Mouse (Mus musculus) kidney, adult 2 months (tissue): ENCODE measurements around the gene Lars2. TPM values are rescaled to one million over a fixed set of nuclear protein-coding genes. Genes with fewer than 3 reads are reported as not detected.

ENCODE experiments used
- DNase-seq: peaks from one replicate; pipeline ENCODE4 v3.0.0; 2021
- H3K27ac ChIP-seq: fragments of 200-500 bp; 2 replicates; pipeline ENCODE4 v1.5.1; 2012; ENCODE audit warnings: low read depth, low read length, control low read depth, inconsistent platforms; ENCODE audit not compliant: insufficient read depth
- H3K27me3 ChIP-seq: fragments of 200-500 bp; replicated peaks from 2 replicates; pipeline ENCODE4 v1.6.1; 2012; ENCODE audit warnings: mild to moderate bottlenecking, moderate library complexity, low read length, inconsistent platforms; ENCODE audit not compliant: control insufficient read depth, insufficient read depth
- H3K36me3 ChIP-seq: fragments of 200-500 bp; 2 replicates; pipeline ENCODE4 v1.6.1; 2012; ENCODE audit warnings: mild to moderate bottlenecking, moderate library complexity, low read length, inconsistent platforms; ENCODE audit not compliant: control insufficient read depth, insufficient read depth
- H3K4me1 ChIP-seq: fragments of 200-500 bp; 2 replicates; pipeline ENCODE4 v1.6.1; 2011; ENCODE audit warnings: low read length; ENCODE audit not compliant: control insufficient read depth, insufficient read depth
- H3K4me3 ChIP-seq: fragments of 200-500 bp; 2 replicates; pipeline ENCODE4 v1.5.1; 2011; ENCODE audit warnings: mild to moderate bottlenecking, low read depth, low read length, control low read depth; ENCODE audit not compliant: insufficient read depth
- CTCF ChIP-seq: fragments of 200-500 bp; conservative IDR thresholded peaks from 2 replicates; pipeline ENCODE4 v1.5.1; 2011; ENCODE audit warnings: low read depth, mild to moderate bottlenecking, control low read depth, low read length, moderate library complexity, mixed read lengths; ENCODE audit not compliant: insufficient read depth, insufficient read length
- POLR2A ChIP-seq: fragments of 200-500 bp; IDR thresholded peaks from one replicate; pipeline ENCODE4 v1.6.1; 2011; ENCODE audit warnings: low read depth, low read length, control low read depth
- WGBS: fragments of 180-500 bp; shearing (Covaris S2); methylation state at CpG from one replicate; pipeline ENCODE4 v1.1.7; 2018; 5-methylcytosine and 5-hydroxymethylcytosine counted together
- polyA plus RNA-seq: library from polyadenylated mRNA; depleted of rRNA; stranded (reverse); fragments of >200 nt; gene quantifications from 2 replicates; pipeline ENCODE4 v1.2.3, GENCODE M21; 2012

The Lars2 gene
- polyA plus RNA-seq, 1 experiment, result 1,036 TPM

DNA sequence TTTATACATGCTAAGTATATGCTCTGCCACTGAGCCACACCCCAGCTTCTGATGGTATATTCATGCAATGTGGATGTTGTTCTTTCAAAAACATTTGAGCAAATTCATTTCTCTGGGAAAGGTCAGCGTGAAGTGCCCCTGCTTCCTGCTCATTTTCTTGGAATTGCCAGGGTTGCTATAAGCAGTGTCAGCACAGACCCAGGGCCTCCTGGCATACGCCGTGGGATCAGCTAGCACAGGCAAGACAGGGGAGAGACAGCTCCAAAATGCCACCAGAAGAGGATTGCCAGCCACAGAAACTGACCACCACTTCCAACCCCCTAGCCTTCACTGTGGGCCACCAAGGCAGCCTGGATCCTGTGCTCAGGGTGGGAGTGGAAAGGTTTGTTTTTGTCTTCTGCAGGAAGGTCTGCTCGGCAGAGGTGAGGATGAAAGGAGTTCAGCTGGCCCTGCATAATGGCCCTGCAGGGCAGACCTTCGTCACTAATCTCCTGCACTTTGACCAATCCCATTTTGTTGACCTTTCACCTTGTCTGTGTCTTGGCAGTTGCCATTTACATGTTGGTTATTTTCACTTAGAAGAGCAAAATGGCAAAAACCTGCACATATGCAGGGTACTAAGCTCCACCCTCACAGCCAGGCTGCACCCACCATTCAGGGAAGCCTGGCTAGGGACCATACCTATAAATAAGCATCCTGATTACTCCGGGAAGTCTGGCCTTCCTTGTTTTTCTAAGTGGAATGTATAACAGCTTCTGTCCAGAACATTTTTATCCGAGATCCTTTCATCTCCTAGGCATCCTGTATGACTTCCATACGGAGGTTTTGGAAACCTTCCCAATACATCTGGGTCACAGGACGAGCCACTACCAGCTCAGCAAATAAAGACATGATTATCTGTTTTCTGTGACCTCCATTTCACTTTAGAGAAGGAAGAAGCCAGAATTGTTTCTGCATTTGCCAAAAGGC, 90.2 kb downstream of the Lars2 start:
- 46% methylated on average over 9 of the region's 9 CpGs for WGBS
- no peak overlapping the region for H3K27ac ChIP-seq
- H3K27me3 ChIP-seq, result no peaks in the 10 kb centered on the region
- peaks cover 5% of the 10 kb centered on the region; the same call in 1 of the 2 replicates for H3K4me1 ChIP-seq
- peak; percentile 60 for DNase-seq
- no peak overlapping the region for H3K4me3 ChIP-seq
- TF ChIP-seq POLR2A (no peak), CTCF (no peak)
- H3K36me3 ChIP-seq, result no peaks in the 10 kb centered on the region

DNA sequence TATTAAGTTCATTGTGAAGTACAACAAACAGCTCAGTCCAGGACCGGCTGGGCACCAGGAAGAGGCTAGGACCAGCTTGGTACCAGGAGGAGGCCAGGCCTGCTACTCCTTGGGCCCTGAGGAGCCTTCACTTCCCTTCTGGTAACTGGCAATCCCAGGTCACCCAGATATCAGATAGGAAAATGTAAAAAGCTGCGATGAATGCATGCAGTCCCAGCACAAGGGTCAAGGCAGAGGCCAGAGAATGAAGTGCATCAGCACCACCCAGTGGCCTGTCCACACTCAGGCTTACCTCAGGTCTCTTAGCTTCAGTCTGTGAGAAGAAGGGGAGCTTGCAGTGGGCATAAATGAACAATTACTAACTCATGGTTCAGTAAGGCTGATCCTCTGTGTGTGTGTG, 90.9 kb downstream of the Lars2 start:
- no peaks in the 10 kb centered on the region for H3K27me3 ChIP-seq
- H3K27ac ChIP-seq, result no peak overlapping the region
- TF ChIP-seq CTCF (peak; percentile 72), POLR2A (no peak)
- peak; percentile 43 for DNase-seq
- no peak overlapping the region for H3K4me3 ChIP-seq
- H3K4me1 ChIP-seq, result peaks cover 5% of the 10 kb centered on the region; the same call in 1 of the 2 replicates
- whole genome bisulfite sequencing, result 34% methylated on average over 2 of the region's 2 CpGs
- no peaks in the 10 kb centered on the region for H3K36me3 ChIP-seq

DNA sequence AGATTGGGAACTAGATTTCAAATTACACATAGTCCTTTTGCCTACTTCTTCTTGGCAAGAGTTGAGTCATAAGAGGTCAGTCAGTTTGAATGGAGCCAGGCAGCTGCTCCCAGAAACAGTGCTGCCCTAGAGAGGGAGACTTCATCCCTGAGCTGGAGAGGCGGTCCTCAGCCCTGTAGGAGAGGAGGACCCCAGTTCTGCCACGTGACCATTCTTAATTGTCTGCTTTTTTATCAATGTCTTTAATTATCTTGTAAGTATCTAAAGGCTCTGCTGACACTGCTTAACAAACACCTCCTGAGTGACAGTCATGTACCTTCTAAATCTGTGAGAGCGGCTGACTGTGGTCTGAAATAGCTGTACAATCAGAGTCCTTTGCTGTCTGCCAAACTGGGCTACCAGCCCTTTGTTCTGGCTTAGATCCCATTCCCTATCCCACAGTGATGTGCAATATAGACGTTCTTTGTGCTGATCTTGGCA, 100.5 kb downstream of the Lars2 start:
- H3K36me3 ChIP-seq, result no peaks in the 10 kb centered on the region
- WGBS, result 78% methylated on average over 4 of the region's 4 CpGs
- H3K27me3 ChIP-seq, result no peaks in the 10 kb centered on the region
- no peaks in the 10 kb centered on the region for H3K4me1 ChIP-seq
- no peak for DNase-seq
- no peak for TF ChIP-seq POLR2A
- TF ChIP-seq CTCF, result no peak
- no peak overlapping the region for H3K4me3 ChIP-seq
- H3K27ac ChIP-seq, result no peak overlapping the region

DNA sequence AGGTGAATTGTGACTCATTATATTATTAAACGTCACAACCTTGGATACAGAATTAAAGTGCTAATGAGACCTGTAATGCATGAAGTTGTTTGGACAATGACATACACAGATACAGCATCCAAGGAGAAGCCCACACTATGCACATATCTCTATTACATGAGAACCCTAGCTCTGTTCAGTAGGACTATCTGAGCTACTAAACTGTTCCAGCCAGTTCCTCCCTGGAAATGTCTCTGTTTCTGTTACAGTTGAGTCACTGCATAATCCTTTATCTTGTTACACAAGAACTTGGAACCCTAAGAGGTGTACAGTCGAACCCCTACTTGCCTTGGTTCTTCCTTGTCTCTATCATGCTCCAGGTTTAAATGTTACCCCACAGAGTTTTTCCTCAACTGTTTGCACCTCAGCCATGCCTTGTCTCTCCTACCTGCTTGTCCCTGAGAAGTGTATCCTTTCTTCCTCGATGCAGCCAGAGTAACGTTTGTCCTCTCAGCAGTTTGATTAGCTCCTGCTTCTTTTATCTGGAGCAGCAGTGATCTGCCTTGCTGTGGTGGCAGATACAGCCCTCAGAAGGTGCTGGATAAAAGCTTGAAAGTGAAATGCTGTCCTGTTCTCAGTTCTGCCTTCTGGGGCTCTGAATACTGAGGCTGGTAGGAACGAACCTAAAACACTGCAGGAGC, 101.8 kb downstream of the Lars2 start:
- WGBS, result 69% methylated on average over 5 of the region's 5 CpGs
- no peak for TF ChIP-seq POLR2A
- no peak for TF ChIP-seq CTCF
- H3K4me3 ChIP-seq, result no peak overlapping the region

DNA sequence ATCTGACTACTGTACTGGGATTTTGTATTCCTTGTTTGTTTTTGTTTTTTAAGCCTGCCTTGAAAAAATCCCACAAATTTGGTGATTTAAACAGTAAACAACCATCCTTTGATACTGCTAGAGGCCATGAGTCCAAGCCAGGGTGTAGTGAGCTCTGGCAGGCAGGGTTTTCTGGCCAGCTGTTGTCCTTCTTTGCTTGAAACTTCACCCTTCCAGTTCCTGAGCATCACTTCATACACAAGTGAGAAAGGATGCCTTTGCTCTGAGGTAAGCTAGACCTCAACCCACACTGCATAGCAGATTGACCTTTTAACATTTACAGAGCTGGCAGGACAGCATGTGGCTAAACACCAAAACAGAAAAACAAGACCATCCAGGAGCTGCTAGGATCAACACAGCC, 102.4 kb downstream of the Lars2 start:
- DNase-seq, result no peak
- no peaks in the 10 kb centered on the region for H3K4me1 ChIP-seq
- H3K36me3 ChIP-seq, result no peaks in the 10 kb centered on the region
- H3K27ac ChIP-seq, result no peak overlapping the region
- no peaks in the 10 kb centered on the region for H3K27me3 ChIP-seq
- TF ChIP-seq CTCF (no peak), POLR2A (no peak)
- H3K4me3 ChIP-seq, result no peak overlapping the region

More for the DNA sequence above, 101.8 kb downstream of the Lars2 start:
- Histone ChIP-seq H3K27ac (no peak overlapping the region), H3K27me3 (no peaks in the 10 kb centered on the region), H3K4me1 (no peaks in the 10 kb centered on the region), H3K36me3 (no peaks in the 10 kb centered on the region)
- DNase-seq, result no peak

DNA sequence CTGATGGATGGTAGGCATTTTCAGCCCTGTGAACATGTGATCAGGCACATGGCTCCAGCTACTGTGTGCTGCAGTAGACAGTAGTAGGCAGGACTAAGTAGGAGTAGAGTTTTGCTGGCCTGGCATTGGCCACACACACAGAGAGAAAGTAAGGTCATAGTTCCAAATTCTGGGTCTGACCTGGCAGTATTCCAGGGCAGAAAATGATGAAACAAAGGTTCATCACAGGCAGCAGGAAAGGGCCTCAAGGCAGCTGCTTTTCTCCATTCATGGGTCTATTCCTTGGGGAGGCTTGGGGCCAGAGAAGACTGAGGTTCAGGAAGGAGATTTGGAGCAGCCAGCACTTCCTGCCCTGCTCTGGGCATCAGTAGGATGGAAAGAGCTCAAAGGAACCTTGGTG, 106.7 kb downstream of the Lars2 start:
- H3K27ac ChIP-seq, result no peak overlapping the region
- TF ChIP-seq POLR2A (no peak), CTCF (no peak)
- H3K4me1 ChIP-seq, result no peaks in the 10 kb centered on the region
- H3K36me3 ChIP-seq, result no peaks in the 10 kb centered on the region
- DNase-seq, result peak; percentile 84
- no peak overlapping the region for H3K4me3 ChIP-seq
- no peaks in the 10 kb centered on the region for H3K27me3 ChIP-seq

DNA sequence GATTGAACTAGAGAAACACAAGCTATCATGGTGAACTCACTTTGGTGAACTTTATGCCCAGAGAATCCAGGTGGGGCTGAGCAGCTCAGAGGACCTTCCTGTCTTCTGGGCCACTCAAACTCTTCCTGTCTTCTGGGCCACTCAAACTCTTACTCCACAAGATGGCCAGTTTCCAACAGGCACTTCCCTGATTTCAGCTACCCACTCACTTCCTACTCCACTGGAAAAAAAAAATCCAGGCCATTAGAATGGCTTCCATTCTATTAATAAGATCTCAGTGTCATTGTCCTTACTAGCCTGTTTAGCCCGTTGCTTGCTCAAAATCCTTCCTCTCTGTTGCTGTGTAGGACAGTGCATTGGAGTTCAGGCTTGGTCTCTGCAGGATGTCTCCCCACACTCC, 108.8 kb downstream of the Lars2 start:
- no peak for DNase-seq
- Histone ChIP-seq H3K4me3 (no peak overlapping the region), H3K36me3 (no peaks in the 10 kb centered on the region), H3K27me3 (no peaks in the 10 kb centered on the region), H3K27ac (no peak overlapping the region), H3K4me1 (peaks cover 9% of the 10 kb centered on the region)
- no peak for TF ChIP-seq POLR2A
- no peak for TF ChIP-seq CTCF
- 79% methylated on average over 1 of the region's 1 CpGs for WGBS
